Mouse (Mus musculus): Measurements from ENCODE around the gene Sema6d.

Sema6d gene

GRCm38 (mm10) chr2:124171718-124172117 lies 81.9 kb downstream of the Sema6d start:
- DNase-seq (ENCODE audit: low spot score): no peak

DNA sequence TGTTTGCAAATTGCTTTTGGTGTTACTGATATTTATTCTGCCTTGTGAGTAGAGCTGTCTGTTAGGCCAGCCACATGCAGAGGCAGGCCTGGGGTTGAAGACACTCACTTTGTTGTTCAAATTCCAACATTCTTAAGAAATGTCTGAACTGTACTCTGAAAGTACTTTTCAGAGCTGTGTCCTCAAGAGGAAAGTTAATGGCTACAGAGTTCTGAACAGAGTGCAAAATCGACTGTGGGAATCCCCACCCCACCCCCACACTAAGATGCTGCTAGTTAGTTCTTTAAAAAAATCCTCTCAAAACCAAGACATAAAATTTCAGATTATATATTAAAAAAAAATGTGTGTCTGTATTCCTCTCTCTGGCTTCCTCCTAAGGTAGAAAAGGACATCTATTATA lies 86.5 kb downstream of the Sema6d start:
- no peak for DNase-seq (ENCODE audit: low spot score)

DNA sequence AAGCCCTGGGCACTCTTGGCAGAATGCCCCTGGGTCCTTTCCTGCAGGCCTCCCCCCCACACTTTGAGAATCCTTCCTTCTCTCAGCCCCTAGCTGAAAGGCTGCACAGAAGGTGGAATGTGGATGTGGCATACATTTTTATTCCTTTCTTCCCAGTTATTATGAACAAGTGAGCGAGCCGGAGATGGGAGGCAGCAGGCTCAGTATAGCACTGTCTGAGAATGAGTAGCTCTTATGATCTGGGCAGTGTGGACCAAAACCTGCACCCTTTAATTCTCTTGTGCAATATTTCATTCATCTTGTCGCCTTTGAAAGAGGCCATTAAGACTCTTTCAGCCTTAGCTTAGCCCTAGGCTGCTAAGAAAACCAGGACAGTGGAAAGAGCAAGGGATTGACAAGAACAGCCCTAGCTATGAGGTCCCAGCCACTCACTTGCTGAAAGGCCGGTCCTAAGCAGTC lies 87.0 kb downstream of the Sema6d start:
- no peak for DNase-seq (ENCODE audit: low spot score)

DNA sequence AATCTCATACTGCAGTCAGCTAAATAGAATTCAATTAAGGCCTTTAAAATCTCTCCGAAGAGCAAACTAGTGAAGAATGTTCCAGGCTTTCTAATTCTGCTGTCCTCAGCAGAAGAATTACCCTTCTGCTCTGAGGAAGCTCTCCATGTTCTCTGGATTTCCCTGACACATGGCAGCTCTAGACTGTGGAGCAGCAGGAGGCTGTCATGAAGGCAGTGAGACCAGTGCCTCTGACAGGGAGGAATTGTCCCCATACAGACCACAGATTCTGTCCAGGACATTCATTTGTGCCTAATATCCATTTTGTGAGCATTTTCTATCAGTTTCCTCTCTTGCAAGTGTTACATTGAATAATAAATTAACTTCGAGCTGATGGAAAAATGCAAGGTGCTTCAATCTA lies 99.5 kb downstream of the Sema6d start:
- DNase-seq (ENCODE audit: low spot score): no peak

DNA sequence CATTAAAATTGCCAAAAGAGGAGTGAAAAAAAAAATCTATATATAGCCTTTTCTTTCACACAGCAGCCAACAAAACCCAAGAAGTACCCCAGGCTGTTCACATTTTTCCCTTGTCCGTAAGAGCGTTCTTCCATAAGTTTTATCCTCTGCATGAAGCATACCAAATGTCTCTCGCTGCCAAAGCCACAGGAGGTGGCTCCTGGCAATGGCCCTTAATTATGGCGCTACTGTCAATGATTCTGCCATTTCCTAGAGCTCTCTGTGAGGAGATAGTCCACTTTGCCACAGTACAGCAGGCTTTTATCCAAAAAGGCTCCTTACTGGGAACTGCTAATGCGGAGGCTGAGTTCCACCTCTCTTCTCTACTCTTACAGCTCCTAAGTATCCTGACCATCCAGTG lies 104.3 kb downstream of the Sema6d start:
- DNase-seq (ENCODE audit: low spot score): no peak

DNA sequence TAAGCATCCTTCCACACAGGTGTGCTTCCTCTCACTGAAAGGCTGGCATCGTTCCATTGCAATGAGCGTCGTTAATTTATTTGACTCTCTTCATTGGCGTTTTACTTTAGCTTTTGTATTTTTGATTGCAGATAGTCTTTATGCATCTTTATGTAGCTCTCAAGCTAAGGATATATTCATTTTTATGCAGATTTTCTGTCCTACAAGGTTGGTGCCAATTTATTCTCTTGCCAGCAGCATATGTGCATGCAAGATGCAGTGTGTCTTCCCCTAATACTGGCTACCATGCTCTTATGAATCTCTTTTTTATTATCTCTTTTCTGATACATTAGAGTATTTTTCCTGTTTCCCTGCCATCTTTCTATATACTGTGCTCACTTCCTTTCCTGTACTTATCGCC lies 111.7 kb downstream of the Sema6d start:
- no peak for DNase-seq (ENCODE audit: low spot score)

GRCm38 (mm10) chr2:124202475-124202990 lies 112.8 kb downstream of the Sema6d start:
- no peak for DNase-seq (ENCODE audit: low spot score)

DNA sequence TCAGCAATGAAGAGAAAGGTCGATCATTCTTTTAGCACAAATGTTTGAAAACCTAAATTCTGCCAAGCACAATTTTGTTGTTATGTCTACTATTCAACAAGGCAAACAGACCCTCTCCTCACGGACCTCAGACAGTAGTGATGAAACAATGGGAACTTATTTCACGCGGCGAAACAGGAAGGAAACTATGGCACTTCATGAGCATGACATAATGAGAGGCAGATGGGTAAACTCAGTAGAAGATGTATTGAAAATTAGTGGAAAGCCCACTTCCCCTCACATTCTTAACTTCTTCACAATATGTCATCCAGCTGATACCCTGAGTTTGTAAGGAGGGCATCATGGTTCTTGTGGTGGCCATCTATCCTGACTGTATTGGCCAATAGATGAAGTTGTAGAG lies 116.0 kb downstream of the Sema6d start:
- DNase-seq (ENCODE audit: low spot score): no peak

GRCm38 (mm10) chr2:124208251-124208650 lies 118.5 kb downstream of the Sema6d start:
- DNase-seq (ENCODE audit: low spot score): peak; percentile 23

DNA sequence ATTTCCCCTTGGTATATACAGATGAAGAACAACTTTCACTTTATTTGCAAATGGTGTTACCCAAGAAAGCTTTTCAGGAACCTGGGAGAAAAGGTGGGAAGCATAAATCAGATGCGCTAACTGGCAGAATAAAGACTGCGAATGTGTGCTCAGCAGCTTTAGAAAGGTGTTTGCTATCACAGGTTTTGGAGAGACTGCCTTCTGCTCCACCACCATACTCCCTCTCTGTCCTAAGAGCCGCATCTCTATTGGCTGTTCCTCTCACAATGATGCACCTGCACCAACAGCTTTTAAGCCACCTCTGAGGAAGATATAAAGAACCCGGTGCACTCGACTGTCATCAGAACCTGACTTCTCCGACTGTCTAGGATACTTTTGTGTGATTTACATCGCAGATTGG lies 133.8 kb downstream of the Sema6d start:
- no peak for DNase-seq (ENCODE audit: low spot score)

GRCm38 (mm10) chr2:124224328-124224727 lies 134.6 kb downstream of the Sema6d start:
- no peak for DNase-seq (ENCODE audit: low spot score)

GRCm38 (mm10) chr2:124234636-124235221 lies 145.0 kb downstream of the Sema6d start:
- no peak for DNase-seq (ENCODE audit: low spot score)

DNA sequence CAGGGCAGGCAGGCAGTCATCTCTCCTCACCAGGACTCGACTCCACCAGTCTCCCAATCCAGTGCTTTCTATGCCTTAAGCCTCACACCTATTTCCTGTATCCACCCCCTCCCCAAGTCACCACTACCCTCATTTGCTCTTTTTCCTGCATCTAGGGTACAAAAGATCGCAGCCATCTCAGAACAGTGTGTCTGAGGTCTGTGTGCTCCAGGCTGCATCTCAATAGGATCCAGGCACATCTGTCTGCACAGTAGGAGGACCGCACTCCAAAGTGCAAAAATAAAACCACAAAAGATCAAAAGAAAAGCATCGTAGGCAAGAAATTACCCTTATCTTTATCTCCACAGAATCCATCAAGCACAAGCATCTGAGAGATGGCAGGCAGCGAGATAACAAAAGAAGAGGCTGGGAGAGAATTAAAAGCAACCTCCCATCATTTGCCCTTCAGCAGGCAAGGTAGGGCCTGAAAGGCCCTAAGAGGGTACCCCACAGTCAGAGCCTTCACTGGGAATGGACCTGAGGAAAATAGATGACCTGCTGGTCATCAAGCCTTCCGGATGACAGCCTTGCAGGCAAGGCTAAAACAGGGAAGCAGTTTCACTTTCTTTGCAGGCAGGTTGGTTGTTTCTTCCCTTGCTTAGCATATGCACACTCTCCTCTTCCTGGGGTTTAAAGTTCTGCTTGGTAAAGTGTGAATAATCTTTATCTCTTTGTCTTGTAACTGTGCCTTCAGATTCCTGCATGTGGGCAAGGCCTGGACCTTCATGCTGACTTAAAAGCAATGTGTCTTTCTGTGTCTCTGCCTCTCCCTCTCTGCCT lies 145.7 kb downstream of the Sema6d start:
- DNase-seq (ENCODE audit: low spot score): no peak

GRCm38 (mm10) chr2:124236831-124237230 lies 147.1 kb downstream of the Sema6d start:
- no peak for DNase-seq (ENCODE audit: low spot score)

DNA sequence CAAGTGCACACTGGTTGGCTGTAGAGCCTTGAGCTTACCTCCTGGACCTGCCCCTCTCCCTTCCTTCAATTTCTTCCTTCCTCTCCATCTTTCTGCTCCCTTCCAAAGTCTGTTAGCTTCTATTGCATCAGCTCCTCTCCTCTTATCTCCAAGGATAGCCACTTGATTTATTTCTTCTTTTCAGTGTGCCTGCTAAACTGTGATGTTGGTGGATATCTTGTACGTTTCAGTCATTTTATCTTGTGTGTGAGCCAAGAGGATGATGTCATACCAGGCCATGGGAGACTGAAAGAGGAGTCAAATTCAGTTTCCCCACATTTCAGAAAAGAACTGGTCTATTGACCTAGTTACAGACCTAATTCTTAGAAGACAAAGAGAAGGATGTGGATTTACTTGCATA lies 153.8 kb downstream of the Sema6d start:
- no peak for DNase-seq (ENCODE audit: low spot score)

DNA sequence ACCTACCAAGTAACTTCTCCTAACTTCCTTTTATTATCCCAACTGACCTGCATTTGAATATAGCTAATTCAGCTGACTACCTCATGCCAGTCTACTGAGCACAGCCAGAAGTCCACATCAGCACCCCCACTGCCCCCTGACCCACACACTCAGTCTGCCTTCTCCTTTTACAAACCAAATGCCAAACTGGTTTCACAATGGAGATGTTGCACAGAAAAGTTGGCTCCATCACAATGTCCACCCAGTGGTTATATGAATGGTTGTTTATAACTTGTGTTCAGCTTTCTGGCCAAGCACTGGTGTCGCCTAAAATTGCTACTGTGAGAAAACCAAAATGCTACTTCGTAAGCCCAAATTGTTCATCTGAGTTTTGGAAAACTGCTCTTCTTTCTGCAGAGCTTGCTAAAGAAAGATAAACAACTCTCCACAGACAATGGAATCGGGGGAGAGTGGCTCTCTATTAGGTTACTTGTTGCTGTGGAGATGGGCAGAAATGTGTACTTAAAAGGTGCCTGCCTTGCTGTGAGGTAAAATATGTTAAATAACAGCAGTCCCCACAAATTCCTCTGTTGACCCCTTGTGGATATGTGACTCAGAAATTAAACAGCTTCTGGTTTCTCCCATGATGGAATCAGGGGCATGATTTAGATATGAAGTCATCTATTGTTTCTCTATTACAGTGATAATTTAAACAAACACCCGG lies 154.9 kb downstream of the Sema6d start:
- DNase-seq (ENCODE audit: low spot score): no peak

- no peak for DNase-seq (ENCODE audit: low spot score)
Measured at GRCm38 (mm10) chr2:124258108-124258507, 168.3 kb downstream of the Sema6d start.

DNA sequence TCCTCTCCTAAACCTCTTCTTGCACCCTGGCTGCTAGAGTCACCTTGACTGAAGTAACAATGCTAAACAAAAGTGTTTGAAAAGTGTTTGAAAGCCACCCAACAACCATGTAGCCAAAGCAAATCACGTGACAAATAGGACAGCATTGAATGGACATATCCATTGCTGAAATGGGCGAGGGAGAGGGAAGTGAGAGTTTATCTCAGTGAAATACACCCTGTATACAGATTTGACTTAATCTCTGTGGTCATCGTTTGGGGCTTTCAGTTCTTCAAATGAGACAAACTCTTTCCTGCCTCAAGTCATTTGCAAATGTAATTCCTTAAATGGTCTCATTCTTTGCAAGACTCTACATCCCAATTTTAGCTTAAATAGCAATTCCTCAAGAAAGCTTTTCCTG lies 174.5 kb downstream of the Sema6d start:
- no peak for DNase-seq (ENCODE audit: low spot score)

- DNase-seq (ENCODE audit: low spot score): no peak
Measured at GRCm38 (mm10) chr2:124271156-124271555, 181.4 kb downstream of the Sema6d start.

DNA sequence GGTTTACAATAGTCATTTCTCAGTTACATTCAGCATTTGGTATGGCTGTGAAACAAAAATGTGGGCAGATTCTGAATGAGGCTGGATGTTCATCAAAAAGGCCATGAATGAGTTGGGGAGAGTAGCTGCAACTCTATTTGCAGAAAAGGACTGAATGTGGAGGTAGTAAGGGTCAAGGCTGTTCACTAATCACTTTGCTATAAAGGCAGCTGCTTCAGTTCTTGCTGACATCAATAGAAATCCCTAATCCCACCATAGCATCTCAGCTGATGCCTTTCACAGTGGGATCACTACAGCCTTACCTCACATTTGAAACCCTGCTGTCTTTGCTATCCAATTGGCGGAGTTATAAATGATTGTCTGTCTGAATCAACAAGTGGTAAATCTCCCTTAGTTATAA lies 187.7 kb downstream of the Sema6d start:
- DNase-seq (ENCODE audit: low spot score): no peak

GRCm38 (mm10) chr2:124285109-124285508 lies 195.3 kb downstream of the Sema6d start:
- DNase-seq (ENCODE audit: low spot score): no peak

DNA sequence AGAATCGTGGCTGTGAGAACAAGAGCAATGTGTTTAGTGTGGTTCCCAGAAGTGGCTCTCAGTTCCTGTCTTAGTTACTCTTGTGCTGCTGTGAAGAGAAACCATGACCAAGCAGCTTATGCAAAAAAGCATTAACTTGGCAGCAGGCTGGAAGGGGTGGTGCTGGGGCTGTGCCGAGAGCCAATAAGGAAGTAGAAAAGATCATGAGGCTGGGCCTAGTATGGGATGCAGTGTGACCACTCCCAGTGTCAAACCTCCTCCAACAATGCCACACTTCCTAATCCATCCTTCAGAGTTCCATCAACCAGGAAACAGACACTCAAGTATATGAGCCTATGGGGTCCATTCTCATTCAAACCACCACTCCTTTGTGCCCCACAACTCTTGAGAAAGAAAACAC lies 199.6 kb downstream of the Sema6d start:
- no peak for DNase-seq (ENCODE audit: low spot score)

DNA sequence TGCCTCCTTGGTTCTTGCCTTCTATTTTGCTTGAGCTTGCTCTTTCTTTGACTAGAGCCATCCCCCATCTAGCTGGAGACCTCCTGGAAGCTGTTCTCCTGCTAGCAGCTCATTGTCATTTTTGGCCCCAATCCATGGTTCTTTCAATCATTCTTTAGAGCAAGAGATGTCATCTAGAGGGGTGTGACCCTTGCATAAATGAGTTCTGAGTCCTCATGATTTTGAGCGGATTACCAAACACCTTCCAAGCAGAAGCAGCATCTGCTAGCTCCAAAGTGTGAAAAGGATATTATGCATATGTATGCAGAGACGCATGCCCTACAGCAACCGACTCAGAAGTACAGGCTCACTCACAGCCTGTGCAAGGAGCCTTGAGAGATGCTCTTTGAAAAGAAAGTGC lies 201.4 kb downstream of the Sema6d start:
- no peak for DNase-seq (ENCODE audit: low spot score)
